Mouse (Mus musculus) hindbrain, embryonic 11.5 days (tissue): ENCODE measurements around the gene Klf16. TPM values are rescaled to one million over a fixed set of nuclear protein-coding genes. Genes with fewer than 3 reads are reported as not detected.

Experiments used
- ATAC-seq: fragments of 200-750 bp; cut with Nextera tagmentation; 2 replicates; pipeline ENCODE4 v1.8.0; 2017; ENCODE audit warnings: mild to moderate bottlenecking, moderate TSS enrichment, moderate library complexity; ENCODE audit not compliant: low FRiP score
- DNase-seq: peaks from one replicate; pipeline ENCODE4 v3.0.0-alpha.2; 2015; ENCODE audit warnings: low spot score
- H3K27ac ChIP-seq: fragments of 300-500 bp; sonication (generic); 2 replicates; pipeline ENCODE4 v1.5.1; 2014; ENCODE audit warnings: mild to moderate bottlenecking, low read depth, low read length
- H3K27me3 ChIP-seq: fragments of 300-500 bp; sonication (generic); 2 replicates; pipeline ENCODE4 v1.6.1; 2014; ENCODE audit warnings: mild to moderate bottlenecking, low read length, moderate library complexity, mixed read lengths; ENCODE audit not compliant: control insufficient read depth, insufficient read depth
- H3K36me3 ChIP-seq: fragments of 300-500 bp; sonication (generic); 2 replicates; pipeline ENCODE4 v1.6.1; 2014; ENCODE audit warnings: mild to moderate bottlenecking, low read length, moderate library complexity, mixed read lengths; ENCODE audit not compliant: control insufficient read depth, insufficient read depth
- H3K4me1 ChIP-seq: fragments of 300-500 bp; sonication (generic); replicated peaks from 2 replicates; pipeline ENCODE4 v1.6.1; 2014; ENCODE audit warnings: low read length, mixed read lengths; ENCODE audit not compliant: control insufficient read depth, insufficient read depth
- H3K4me2 ChIP-seq: fragments of 300-500 bp; sonication (generic); replicated peaks from 2 replicates; pipeline ENCODE4 v1.6.1; 2014; ENCODE audit warnings: mild to moderate bottlenecking, low read depth, low read length
- H3K4me3 ChIP-seq: fragments of 300-500 bp; sonication (generic); 2 replicates; pipeline ENCODE4 v1.5.1; 2014; ENCODE audit warnings: low read depth, low read length
- H3K9ac ChIP-seq: fragments of 300-500 bp; sonication (generic); 2 replicates; pipeline ENCODE4 v1.6.1; 2014; ENCODE audit warnings: low read depth, low read length
- H3K9me3 ChIP-seq: fragments of 300-500 bp; sonication (generic); 2 replicates; pipeline ENCODE4 v1.6.1; 2016; ENCODE audit warnings: low read length; ENCODE audit not compliant: control insufficient read depth
- WGBS: fragments of 180-500 bp; shearing (Covaris S2); extraction: QIAGEN DNeasy Blood & Tissue Kit; methylation state at CpG from one replicate; pipeline ENCODE4 v1.1.7; 2014; 5-methylcytosine and 5-hydroxymethylcytosine counted together
- polyA plus RNA-seq: library from polyadenylated mRNA; unstranded; fragments of >200 nt; fragmentation: Nextera tagmentation; extraction: Ambion mirVana; gene quantifications from 2 replicates; pipeline ENCODE4 v1.2.1, GENCODE M21; 2014

Gene Klf16
- polyA plus RNA-seq, 1 experiment from 2014 or later: 4.2 TPM

- no peaks in the 10 kb centered on the region for H3K9me3 ChIP-seq
- peak overlapping the region; percentile 98 for H3K4me3 ChIP-seq
- peak overlapping the region; percentile 93 for H3K4me2 ChIP-seq
- peaks cover 6% of the 10 kb centered on the region for H3K4me1 ChIP-seq
- H3K27me3 ChIP-seq: no peaks in the 10 kb centered on the region
- peak overlapping the region; percentile 93 for H3K9ac ChIP-seq
- ATAC-seq: no peak
- 2% methylated on average over 13 of the region's 13 CpGs for WGBS
- no peaks in the 10 kb centered on the region for H3K36me3 ChIP-seq
- DNase-seq: no peak
- no peak overlapping the region for H3K27ac ChIP-seq
Measured at GRCm38 (mm10) chr10:80560621-80561020, 16.5 kb downstream of the Klf16 start.

GRCm38 (mm10) chr10:80559431-80559830 lies 17.7 kb downstream of the Klf16 start:
- Histone ChIP-seq H3K9me3 (no peaks in the 10 kb centered on the region), H3K4me1 (peaks cover 6% of the 10 kb centered on the region), H3K36me3 (no peaks in the 10 kb centered on the region), H3K27me3 (no peaks in the 10 kb centered on the region), H3K27ac (no peak overlapping the region), H3K4me3 (no peak overlapping the region), H3K9ac (no peak overlapping the region), H3K4me2 (no peak overlapping the region)
- 91% methylated on average over 7 of the region's 7 CpGs for WGBS
- DNase-seq: no peak
- no peak for ATAC-seq

GRCm38 (mm10) chr10:80557346-80557965 lies 19.7 kb downstream of the Klf16 start:
- 43% methylated on average over 5 of the region's 5 CpGs for WGBS
- Histone ChIP-seq H3K4me3 (no peak overlapping the region), H3K27ac (no peak overlapping the region), H3K4me1 (peaks cover 6% of the 10 kb centered on the region), H3K9ac (no peak overlapping the region), H3K27me3 (no peaks in the 10 kb centered on the region), H3K9me3 (no peaks in the 10 kb centered on the region), H3K4me2 (no peak overlapping the region), H3K36me3 (no peaks in the 10 kb centered on the region)
- no peak for ATAC-seq
- DNase-seq: peak; percentile 87

- no peak for DNase-seq
- H3K27ac ChIP-seq: no peak overlapping the region
- H3K4me3 ChIP-seq: no peak overlapping the region
- H3K9ac ChIP-seq: no peak overlapping the region
- no peak for ATAC-seq
- no peaks in the 10 kb centered on the region for H3K36me3 ChIP-seq
- H3K27me3 ChIP-seq: no peaks in the 10 kb centered on the region
- H3K9me3 ChIP-seq: no peaks in the 10 kb centered on the region
- 90% methylated on average over 6 of the region's 6 CpGs for WGBS
- no peaks in the 10 kb centered on the region for H3K4me1 ChIP-seq
- no peak overlapping the region for H3K4me2 ChIP-seq
Measured at GRCm38 (mm10) chr10:80553997-80554396, 23.1 kb downstream of the Klf16 start.

GRCm38 (mm10) chr10:80553575-80553974 lies 23.5 kb downstream of the Klf16 start:
- Histone ChIP-seq H3K36me3 (no peaks in the 10 kb centered on the region), H3K9ac (no peak overlapping the region), H3K4me2 (no peak overlapping the region), H3K4me1 (no peaks in the 10 kb centered on the region), H3K27me3 (no peaks in the 10 kb centered on the region), H3K4me3 (no peak overlapping the region), H3K9me3 (no peaks in the 10 kb centered on the region), H3K27ac (no peak overlapping the region)
- WGBS: 92% methylated on average over 8 of the region's 8 CpGs
- ATAC-seq (no peak), DNase-seq (no peak)

GRCm38 (mm10) chr10:80552364-80552763 lies 24.8 kb downstream of the Klf16 start:
- 70% methylated on average over 9 of the region's 9 CpGs for WGBS
- Histone ChIP-seq H3K4me1 (no peaks in the 10 kb centered on the region), H3K27me3 (no peaks in the 10 kb centered on the region), H3K27ac (no peak overlapping the region), H3K4me3 (no peak overlapping the region), H3K9ac (no peak overlapping the region), H3K9me3 (no peaks in the 10 kb centered on the region), H3K4me2 (no peak overlapping the region), H3K36me3 (no peaks in the 10 kb centered on the region)
- no peak for DNase-seq
- no peak for ATAC-seq

GRCm38 (mm10) chr10:80549279-80549678 lies 27.8 kb downstream of the Klf16 start:
- H3K36me3 ChIP-seq: 0 out of 2 replicates have a peak, but pooled peaks cover 6% of the 10 kb centered on the region
- WGBS: 90% methylated on average over 21 of the region's 21 CpGs

GRCm38 (mm10) chr10:80548428-80549006 lies 28.6 kb downstream of the Klf16 start:
- Histone ChIP-seq H3K4me3 (no peak overlapping the region), H3K27me3 (no peaks in the 10 kb centered on the region), H3K4me1 (no peaks in the 10 kb centered on the region), H3K9ac (no peak overlapping the region), H3K9me3 (no peaks in the 10 kb centered on the region), H3K4me2 (no peak overlapping the region), H3K36me3 (0 out of 2 replicates have a peak, but pooled peaks cover 9% of the 10 kb centered on the region), H3K27ac (no peak overlapping the region)
- DNase-seq (peak; percentile 82), ATAC-seq (peak; percentile 73)
- WGBS: 76% methylated on average over 10 of the region's 10 CpGs

More at GRCm38 (mm10) chr10:80549279-80549678, 27.8 kb downstream of the Klf16 start:
- no peak overlapping the region for H3K4me2 ChIP-seq
- DNase-seq: no peak
- ATAC-seq: no peak
- no peaks in the 10 kb centered on the region for H3K9me3 ChIP-seq
- no peak overlapping the region for H3K9ac ChIP-seq
- H3K4me1 ChIP-seq: no peaks in the 10 kb centered on the region
- H3K27ac ChIP-seq: no peak overlapping the region; the same call in 1 of the 2 replicates
- H3K27me3 ChIP-seq: no peaks in the 10 kb centered on the region
- no peak overlapping the region for H3K4me3 ChIP-seq

GRCm38 (mm10) chr10:80547539-80547938 lies 29.6 kb downstream of the Klf16 start:
- ATAC-seq: no peak
- peaks cover 14% of the 10 kb centered on the region; the same call in 1 of the 2 replicates for H3K36me3 ChIP-seq
- H3K27ac ChIP-seq: no peak overlapping the region

More at GRCm38 (mm10) chr10:80547539-80547938, 29.6 kb downstream of the Klf16 start:
- no peak for DNase-seq
- Histone ChIP-seq H3K4me2 (no peak overlapping the region), H3K4me3 (no peak overlapping the region), H3K9me3 (no peaks in the 10 kb centered on the region), H3K27me3 (no peaks in the 10 kb centered on the region), H3K9ac (no peak overlapping the region), H3K4me1 (no peaks in the 10 kb centered on the region)
- 92% methylated on average over 15 of the region's 15 CpGs for whole genome bisulfite sequencing
